Mouse (Mus musculus): ENCODE measurements around the gene Sbpl.

The Sbpl gene

DNA sequence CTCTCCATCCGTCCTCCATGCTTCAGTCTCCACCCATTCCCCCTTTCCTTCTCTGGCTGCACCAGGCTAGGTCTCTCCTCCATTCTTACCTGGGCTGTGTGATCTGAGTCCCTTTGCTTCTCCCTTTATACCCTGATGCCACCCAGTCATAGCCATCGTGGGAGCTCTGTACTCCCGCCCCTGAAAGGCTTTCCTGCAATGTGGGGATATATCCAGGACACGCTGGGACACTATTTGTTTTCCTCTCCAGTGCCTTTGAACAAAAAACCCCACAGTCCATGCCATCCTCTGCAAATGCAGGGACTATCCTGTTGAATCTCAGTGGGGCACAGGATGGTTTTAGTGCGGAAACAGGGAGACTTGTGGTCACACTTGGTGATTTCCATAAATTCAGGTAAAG lies at the start of gene Sbpl:
TSS of gene Sbpl (minus strand) at position 101 of the 400 bp plus-strand sequence.
- no peak for DNase-seq (ENCODE audit: low spot score in 2 of 2)

GRCm38 (mm10) chr17:24004071-24004665 lies 49.1 kb upstream of the Sbpl start:
- no peak for DNase-seq (ENCODE audit: low spot score in 2 of 2)

- peak; percentile 83 to 87 for DNase-seq (ENCODE audit: low spot score in 2 of 2)
Measured at GRCm38 (mm10) chr17:24000404-24000803, 45.3 kb upstream of the Sbpl start.

GRCm38 (mm10) chr17:23998383-23998782 lies 43.3 kb upstream of the Sbpl start:
- no peak for DNase-seq (ENCODE audit: low spot score in 2 of 2)

DNA sequence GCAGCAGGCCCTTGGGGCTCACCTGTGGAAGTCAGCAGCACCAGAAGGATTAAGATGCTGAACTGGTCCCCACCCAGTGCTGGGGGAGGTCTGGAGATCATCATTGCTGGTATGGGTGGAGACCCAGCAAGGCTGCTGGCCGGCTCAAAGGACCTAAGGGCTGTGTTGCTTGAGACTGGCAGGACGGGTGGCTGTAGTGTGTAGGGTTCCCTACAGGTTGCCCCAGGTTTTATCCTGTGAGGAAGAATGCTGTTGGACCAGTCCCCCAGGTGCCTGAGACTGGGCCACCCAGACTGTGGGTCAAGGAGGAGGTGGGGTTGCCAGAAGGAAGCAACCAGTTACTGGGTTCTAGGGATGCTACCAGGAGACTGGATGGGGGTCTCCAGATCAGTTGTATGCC lies 42.8 kb upstream of the Sbpl start, which contains the start of gene Prss22:
TSS of gene Prss22 (minus strand) at position 200 of the 400 bp plus-strand sequence.
- DNase-seq (ENCODE audit: low spot score in 2 of 2), result no peak

DNA sequence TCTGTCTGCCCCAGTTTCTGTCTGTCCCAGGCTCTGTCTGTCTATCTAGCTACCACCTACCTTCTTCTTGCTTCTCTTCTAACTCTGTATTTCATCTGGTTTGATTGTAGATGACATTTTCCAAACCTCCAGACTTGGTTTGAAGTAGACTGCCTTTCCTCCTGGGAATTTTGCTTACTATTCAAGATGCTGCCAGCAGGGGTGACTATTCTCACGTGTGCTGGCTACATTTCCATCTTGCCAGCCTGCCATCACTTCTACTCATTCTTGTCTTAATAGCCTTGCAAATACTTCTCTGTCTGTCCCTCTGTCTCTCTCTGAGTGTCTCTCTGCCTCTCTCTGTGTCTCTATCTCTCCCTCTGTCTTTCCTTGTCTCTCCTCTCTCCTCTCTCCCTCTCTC lies 40.3 kb upstream of the Sbpl start:
- no peak for DNase-seq (ENCODE audit: low spot score in 2 of 2)

- no peak for DNase-seq (ENCODE audit: low spot score in 2 of 2)
Measured at GRCm38 (mm10) chr17:23994667-23995066, 39.6 kb upstream of the Sbpl start.

DNA sequence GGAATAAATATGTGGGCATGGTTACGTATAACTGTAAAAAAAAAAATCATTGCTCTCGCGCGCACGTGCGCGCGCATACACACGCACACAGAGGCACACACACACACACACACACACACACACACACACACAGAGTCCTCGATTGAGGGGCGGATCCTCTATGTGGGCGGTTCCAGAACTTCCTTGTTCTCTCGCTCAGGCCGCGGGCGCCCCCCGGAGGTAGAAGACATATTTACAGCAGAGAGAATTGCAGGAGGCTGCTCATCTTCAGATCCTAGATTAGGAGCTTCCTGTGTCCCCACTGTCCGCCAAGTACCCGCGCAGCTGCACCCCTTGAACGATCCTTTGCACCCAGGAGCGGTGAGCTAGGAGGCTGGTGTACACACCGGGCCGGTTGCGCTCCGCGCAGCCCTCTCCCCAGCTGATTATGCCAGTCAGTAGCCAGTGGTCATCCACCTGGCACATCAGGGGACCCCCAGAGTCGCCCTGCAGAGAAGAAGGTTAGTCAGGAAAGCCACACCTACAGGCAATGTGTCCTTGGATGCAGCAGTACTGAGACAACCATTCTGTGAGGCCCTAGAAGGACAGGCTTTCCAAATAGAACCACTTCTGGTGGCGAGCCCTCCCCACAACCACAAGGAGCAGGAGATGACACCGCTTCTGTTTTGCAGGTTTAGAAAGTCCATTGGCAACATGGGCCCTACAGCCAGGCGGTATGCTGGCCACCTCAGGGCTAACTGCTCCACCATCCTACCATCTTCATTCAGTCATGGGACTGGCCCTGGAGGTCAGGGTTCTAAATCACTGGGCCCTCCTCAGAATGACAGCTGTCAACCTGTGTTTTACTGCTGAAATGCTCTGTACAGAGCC lies 38.7 kb upstream of the Sbpl start:
- peak; percentile 91 to 92 for DNase-seq (ENCODE audit: low spot score in 2 of 2)

- no peak for DNase-seq (ENCODE audit: low spot score in 2 of 2)
Measured at GRCm38 (mm10) chr17:23992789-23993553, 37.9 kb upstream of the Sbpl start.

GRCm38 (mm10) chr17:23989802-23990201 lies 34.7 kb upstream of the Sbpl start:
- DNase-seq (ENCODE audit: low spot score in 2 of 2), result no peak

- no peak for DNase-seq (ENCODE audit: low spot score in 2 of 2)
Measured at GRCm38 (mm10) chr17:23984989-23985388, 29.9 kb upstream of the Sbpl start.

DNA sequence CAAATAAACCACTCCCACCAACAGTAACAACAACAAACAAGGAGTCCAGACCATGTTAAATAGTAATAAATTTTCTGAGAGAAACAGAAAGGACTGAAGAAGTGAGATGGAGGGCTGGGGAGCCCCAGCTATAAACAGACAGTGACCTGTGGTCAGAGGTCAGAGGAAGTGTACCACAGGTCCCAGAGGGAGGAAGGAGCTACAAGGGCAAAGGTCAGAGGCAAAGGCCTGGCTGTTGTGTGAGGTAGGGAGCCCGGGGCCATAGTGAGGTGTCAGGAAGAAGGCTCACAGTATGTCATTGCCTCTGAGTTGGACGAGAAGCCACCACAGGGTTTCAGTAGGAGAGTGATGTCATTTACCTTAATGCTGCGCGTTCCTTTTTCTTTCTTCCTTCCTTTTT lies 27.8 kb upstream of the Sbpl start:
- no peak for DNase-seq (ENCODE audit: low spot score in 2 of 2)

- DNase-seq (ENCODE audit: low spot score in 2 of 2), result no peak
Measured at GRCm38 (mm10) chr17:23980297-23980909, 25.3 kb upstream of the Sbpl start, which contains the start of gene Prss30. Prss30 (minus strand) TSS chr17:23980566.

DNA sequence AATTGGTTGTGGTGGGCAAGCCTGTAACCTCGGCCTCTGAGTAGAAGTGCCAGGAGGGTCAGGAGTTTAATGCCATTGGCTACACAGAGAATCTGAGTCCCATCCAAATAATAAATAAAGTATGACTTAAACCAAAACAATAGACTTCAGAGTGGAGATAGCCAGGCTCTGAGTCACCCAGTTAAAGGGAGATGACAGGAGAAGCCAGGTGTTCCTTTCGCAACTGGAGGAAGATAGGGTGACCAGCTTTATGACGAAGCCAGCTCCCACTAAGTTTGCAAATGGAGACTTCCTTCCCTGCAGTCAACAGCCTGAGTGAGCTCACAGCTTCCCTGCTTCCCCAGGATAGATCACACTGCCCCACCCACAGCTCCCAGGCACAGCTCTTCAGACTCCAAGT lies 24.4 kb upstream of the Sbpl start:
- DNase-seq (ENCODE audit: low spot score in 2 of 2), result no peak

DNA sequence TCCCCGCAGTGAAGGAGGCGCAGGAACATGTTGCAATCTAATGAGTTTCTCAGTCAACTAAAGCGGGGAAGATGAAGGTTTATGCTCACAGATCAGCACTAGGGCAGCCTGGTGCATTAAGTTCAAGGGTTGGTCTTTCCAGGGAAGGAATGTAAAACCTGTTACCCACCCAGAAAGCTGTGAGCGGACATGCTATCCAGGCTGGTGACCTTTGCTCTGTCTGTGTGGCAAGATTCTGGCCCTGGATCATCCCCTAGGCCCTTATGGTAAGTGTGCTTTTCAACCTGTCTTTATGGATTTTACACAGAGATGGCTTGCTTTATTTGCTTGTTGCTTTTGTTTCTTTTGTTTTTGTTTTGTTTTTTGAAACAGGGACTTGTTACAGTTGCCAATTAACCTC lies 21.6 kb upstream of the Sbpl start:
- DNase-seq (ENCODE audit: low spot score in 2 of 2), result no peak

GRCm38 (mm10) chr17:23971315-23971714 lies 16.2 kb upstream of the Sbpl start:
- no peak for DNase-seq (ENCODE audit: low spot score in 2 of 2)

- peak; percentile 58 to 67 for DNase-seq (ENCODE audit: low spot score in 2 of 2)
Measured at GRCm38 (mm10) chr17:23969231-23969630, 14.2 kb upstream of the Sbpl start.

- no peak for DNase-seq (ENCODE audit: low spot score in 2 of 2)
Measured at GRCm38 (mm10) chr17:23968780-23969179, 13.7 kb upstream of the Sbpl start.

DNA sequence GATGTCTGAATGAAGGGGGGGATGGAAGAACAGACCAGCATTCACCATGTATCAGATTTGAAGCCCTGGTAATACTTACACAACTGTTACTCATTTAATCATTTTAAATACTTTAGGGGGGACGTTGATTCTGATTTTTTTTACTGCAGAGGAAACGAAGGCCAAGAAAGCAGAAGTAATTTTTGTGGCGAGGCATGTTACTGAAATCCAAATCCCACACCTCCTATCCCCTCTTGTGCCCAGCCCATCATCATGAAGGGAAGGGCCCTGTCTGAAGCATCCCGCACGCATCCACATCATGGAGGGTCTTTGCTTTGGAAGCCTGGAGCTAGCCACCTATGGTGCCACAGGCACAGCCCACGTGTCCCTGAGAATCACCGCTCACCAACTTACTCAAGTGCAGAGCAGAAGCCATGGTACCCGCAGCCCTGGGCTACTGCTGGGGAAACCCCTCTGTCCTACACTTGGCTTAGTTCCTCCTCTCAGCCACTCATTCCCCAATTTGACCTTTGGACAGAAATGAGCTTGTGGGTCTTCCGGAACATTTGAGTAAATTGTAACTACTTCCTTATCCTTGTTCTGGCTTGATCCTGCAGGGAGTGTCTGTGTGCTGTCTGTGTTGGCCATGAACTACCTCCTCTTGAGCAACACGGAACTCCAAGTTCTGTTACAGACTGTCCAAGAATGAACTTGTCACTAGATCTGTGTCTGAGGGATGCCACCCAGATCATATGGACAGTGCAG lies 11.8 kb upstream of the Sbpl start:
- no peak for DNase-seq (ENCODE audit: low spot score in 2 of 2)

- DNase-seq (ENCODE audit: low spot score in 2 of 2), result no peak
Measured at GRCm38 (mm10) chr17:23965805-23966425, 10.8 kb upstream of the Sbpl start.
